Mouse (Mus musculus): ENCODE measurements around the gene Cyb5r1.
A peak's percentile ranks its signal among the peaks of the same experiment; 100 is the strongest.
"Not testable (repeated sequence)": the region's sequence is repeated elsewhere in the genome, so short reads cannot be mapped to it uniquely, and the experiment has no call there.

The Cyb5r1 gene

DNA sequence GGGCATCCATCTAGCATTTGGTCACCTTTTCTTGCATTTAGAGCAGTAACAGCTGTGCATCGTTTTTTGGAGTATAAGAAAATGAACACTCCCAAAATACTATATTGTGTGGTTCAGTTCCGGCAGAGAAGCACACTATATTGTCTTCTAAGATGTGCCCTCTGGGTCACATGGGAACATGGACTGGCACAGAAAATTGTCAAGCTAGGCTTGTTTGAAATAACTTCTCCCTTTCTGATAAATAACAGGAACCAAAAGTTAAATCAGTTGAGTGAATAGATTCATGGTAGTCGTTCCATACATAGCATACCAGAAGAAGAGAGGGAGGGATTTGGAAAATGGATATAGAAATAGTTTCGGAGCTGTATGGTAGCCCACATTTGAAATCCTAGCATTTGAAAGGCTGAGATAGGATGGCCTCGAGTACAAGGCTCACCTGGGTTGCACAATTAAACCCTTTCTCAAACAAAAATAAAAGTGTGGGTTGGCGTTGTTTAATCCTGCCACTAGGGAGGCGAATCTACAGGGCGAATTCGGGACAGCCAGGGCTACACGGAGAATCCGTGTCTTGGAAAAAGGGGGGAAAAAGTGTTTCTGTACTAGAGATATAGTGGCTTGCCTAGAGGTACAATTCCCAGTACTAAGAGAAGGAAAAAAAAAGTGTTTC, 9.3 kb downstream of the Cyb5r1 start:
- no peak for DNase-seq (ENCODE audit: inconsistent ontology term)

DNA sequence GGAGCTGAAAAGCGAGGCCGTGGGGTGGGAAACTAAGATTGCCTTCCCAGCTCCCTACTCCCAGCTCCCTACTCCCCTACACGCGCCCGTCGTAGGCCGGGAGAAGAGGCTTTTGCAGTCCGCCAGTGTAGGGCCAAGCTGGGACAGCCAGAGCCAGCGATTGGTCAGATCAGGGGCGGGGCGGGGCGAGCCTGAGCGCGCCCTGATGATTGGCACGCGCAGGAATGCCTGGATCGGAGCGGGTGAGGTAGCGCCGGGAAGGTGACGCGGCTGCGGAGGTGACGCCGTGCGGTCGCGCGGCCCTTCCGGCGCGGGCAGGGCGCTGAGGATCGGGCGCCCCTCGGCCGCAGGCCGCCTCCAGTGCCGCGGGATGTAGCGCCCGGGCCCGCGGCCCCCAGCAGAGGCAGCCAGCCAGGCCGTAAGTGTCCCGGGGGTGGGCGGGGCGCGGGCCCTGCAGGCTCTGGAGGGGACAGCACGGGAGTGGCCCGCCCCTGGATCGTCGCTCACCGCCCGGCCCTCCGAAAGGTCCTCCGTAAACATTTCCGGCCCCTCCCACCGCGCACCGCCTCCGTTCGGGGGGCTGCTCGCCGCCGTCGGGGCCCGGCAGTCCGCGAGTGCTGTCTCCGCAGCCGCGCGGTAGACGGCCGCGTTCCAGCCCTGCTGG, 9.9 kb downstream of the Cyb5r1 start, which contains the start of gene Adipor1:
Gene Adipor1 (plus strand): TSS at position 211 of the 664 bp plus-strand sequence.
- peak; percentile 99 for DNase-seq (ENCODE audit: inconsistent ontology term)

DNA sequence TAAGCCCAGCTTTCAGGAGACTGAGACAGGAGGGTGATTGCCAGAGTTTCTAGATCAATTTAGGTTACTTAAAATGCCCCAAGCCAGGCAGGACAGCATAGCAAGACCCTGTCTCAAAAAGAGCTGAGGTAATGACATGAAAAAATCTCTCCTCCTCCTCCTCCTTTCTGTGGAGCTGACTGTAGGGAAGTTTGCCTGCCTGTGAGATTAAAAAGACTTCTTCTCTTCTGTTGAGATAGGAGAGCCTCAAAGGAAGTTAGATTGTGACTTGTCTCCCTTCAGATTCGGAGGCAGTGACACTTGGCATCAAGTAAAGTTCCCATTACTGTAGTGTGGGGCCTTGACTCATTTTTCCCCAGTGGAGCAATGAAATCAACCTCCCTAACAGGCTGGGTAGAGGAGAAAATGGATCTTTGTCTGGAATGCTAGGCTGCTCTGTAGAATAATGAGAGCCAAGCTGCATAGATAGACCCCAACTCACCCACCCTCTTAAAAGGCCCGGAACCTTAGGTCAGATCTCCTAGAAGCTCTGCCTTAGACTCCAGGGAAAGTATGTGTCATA, 13.1 kb downstream of the Cyb5r1 start:
- DNase-seq (ENCODE audit: inconsistent ontology term) = peak; percentile 30

DNA sequence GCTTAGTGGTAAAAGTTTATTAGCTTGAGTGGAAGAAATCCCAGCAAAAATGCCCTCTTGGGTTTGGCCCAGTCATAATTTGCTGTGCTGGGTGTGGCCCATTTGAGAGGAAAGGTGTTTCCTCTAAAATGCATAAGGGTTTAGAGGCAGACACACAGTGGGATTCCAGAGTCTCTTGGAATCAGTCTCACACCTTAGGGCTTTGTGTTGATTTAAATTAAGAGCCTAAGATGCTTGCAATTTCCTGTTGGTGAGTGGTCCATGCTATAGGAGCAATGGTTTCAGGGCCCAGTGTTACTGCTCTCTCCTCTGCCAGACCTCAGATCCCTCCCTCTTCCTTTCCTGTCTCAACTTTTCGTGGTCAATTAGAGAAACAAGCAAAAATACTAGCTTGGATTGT, 13.8 kb downstream of the Cyb5r1 start:
- DNase-seq (ENCODE audit: inconsistent ontology term) = no peak

DNA sequence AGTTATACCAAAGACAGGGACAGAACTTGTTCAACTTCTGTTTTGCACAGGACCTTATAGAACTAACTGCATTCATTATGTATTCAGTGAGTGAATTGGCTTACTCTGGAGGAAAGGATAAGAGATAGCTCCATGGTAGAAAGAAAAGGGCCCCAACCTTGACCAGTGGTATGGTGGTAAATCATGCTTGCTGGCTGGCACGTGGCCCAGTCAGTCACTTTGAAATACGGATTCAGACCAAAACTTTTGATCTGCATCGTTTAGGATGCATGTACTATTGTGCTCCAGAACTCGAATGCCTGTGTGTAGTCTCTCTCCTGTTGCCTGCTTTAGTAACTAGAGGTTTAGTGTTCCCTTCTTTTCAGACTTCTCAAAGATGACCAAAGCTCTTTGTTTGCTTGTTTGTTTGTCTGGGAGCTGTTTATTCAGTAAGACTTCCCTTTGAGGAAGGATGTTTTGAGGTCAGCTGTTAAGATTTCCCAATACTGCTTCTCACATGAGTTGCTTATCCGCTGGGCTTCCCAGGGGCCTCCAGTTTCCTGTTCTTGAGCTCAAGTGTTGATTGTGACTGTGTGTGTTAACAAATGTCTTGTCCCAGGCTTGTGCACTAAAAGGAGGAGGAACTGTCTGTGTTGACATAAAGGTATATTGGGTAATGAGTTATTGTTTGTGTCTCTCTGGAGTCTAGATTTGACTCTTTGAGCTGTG, 14.5 kb downstream of the Cyb5r1 start:
- DNase-seq (ENCODE audit: inconsistent ontology term) = no peak

GRCm38 (mm10) chr1:134423911-134424310, 18.6 kb downstream of the Cyb5r1 start:
- DNase-seq (ENCODE audit: inconsistent ontology term) = no peak

- DNase-seq (ENCODE audit: inconsistent ontology term) = no peak
These were observed 20.9 kb downstream of the Cyb5r1 start for GRCm38 (mm10) chr1:134426289-134426688.

- no peak for DNase-seq (ENCODE audit: inconsistent ontology term)
These were observed 27.6 kb downstream of the Cyb5r1 start for GRCm38 (mm10) chr1:134433002-134433401.

GRCm38 (mm10) chr1:134433473-134433872, 28.1 kb downstream of the Cyb5r1 start:
- no peak for DNase-seq (ENCODE audit: inconsistent ontology term)

- DNase-seq (ENCODE audit: inconsistent ontology term) = peak; percentile 21
These were observed 30.1 kb downstream of the Cyb5r1 start for GRCm38 (mm10) chr1:134435414-134435813.

GRCm38 (mm10) chr1:134440437-134440836, 35.1 kb downstream of the Cyb5r1 start:
- no peak for DNase-seq (ENCODE audit: inconsistent ontology term)

- DNase-seq (ENCODE audit: inconsistent ontology term) = not testable (repeated sequence)
These were observed 36.4 kb downstream of the Cyb5r1 start for GRCm38 (mm10) chr1:134441737-134442136.

DNA sequence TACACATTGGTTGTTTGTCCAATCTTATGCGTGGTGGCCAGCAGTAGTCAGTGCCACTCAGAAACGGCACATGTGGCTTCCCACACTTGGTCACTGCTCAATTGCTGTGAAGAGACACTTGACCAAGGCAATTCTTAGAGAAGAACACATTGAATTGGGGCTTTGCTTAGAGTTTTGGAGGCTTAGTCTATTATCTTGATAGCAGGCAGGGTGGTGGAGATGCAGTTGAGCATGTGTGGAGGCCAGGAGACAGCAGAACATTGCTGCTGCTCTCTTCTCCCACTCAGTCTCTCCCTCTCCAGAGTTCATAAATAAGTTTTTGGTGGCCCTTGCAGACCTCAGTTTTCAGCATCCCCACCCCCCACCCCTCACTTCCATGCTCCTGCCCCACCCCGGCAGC, 37.0 kb downstream of the Cyb5r1 start:
- DNase-seq (ENCODE audit: inconsistent ontology term) = no peak

DNA sequence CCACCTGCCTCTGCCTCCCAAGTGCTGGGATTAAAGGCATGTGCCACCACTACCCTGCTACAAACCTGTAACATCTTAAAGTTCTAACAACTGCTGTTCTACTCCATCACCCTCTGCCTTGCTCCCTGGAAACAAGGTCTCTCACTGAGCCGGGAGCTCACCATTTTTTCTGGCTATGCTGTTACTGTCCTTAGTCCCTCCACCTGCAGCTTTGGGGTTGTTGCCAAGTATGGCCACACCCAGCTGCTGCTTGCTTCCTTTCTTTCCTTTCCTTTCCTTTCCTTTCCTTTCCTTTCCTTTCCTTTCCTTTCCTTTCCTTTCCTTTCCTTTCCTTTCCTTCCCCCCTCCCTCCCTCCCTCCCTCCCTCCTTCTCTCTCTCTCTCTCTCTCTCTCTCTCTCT, 37.9 kb downstream of the Cyb5r1 start:
- DNase-seq (ENCODE audit: inconsistent ontology term) = not testable (repeated sequence)

DNA sequence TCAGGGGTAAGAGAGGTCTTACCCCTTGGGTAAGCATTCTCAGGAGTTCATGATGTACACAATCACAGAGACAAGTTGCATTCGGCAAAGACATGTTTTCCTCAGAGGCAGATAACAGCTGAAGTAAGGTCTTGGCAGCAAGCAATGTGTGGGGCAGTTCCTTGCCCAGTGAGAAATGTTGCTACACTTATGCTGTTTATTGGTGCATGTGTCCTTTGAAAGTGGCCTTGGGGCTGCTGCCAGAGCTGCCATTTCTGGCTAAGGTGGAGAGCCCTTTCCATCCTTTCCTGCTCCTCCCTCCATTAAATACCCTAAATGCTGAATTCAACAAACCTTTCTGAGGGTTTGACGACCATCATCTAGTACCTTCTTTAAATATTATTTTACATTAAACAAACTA, 40.1 kb downstream of the Cyb5r1 start:
- DNase-seq (ENCODE audit: inconsistent ontology term) = no peak

- DNase-seq (ENCODE audit: inconsistent ontology term) = not testable (repeated sequence)
These were observed 43.2 kb downstream of the Cyb5r1 start for GRCm38 (mm10) chr1:134448537-134448936.

- no peak for DNase-seq (ENCODE audit: inconsistent ontology term)
These were observed 44.8 kb downstream of the Cyb5r1 start for GRCm38 (mm10) chr1:134450201-134450600.

DNA sequence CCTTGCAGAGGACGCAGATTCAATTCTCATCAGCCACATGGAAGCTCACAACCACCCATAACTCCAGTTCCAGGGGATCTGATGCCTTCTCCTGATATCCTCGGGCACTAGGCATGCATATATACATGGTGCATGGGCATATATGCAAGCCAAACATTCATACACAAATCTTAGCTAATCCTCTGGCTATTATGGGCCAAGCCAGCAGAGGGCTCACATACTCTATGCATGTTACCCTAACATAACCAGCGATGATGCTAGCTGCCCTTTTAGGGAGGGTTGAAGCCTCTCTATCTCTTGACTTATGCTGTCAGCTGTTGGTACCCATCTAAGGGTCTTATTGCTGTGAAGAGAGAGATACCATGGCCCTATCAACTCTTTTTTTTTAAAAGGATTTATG, 45.6 kb downstream of the Cyb5r1 start:
- DNase-seq (ENCODE audit: inconsistent ontology term) = peak; percentile 8

DNA sequence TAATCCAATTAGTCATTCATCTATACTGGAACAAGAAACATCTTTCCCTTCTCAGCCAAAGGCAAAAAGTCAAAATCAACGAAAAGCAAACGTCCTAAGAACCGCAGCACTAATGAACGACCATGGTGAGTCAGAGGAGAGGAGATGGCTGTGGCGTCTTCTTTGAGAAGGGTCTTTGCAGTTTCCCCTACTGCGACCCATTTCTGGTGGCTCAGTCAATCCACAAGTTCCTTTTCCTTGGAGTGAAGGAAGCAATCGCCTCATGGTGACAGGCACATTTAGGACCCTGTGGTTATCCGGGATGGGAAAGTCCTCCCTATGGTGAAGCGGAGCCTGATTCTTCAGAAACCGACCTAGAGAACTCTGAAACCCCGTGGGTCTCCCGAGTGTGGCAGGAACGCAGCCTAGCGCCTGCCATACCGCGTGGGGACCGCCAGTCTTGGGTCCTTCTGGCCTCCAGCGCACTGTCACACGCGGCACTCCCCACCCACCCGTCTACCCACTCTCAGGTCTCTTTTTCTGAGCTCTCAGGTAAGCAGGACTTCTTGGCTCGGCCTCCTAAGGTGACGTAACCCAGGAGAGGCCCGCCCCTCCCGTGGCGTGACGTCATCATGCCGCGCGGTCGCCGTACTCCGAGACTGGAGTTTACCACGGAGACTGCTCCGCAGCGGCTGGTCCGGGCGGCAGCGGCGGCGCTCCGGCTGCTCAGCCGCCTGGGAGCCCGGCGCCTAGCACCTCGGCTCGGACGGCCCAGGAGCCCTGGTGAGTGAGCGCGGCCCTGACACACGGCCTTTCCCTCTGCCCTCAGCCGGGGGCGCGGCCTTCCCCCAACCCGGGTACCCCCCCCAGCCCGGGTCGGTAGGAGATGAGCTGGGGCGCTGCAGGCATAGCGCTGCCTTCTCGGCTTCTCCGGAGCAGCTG, 49.8 kb downstream of the Cyb5r1 start, which contains the start of gene Klhl12:
Gene Klhl12 (plus strand): TSS at position 628 of the 921 bp plus-strand sequence.
- DNase-seq (ENCODE audit: inconsistent ontology term) = peak; percentile 93

- peak; percentile 6 for DNase-seq (ENCODE audit: inconsistent ontology term)
These were observed 50.7 kb downstream of the Cyb5r1 start for GRCm38 (mm10) chr1:134456060-134456459.

DNA sequence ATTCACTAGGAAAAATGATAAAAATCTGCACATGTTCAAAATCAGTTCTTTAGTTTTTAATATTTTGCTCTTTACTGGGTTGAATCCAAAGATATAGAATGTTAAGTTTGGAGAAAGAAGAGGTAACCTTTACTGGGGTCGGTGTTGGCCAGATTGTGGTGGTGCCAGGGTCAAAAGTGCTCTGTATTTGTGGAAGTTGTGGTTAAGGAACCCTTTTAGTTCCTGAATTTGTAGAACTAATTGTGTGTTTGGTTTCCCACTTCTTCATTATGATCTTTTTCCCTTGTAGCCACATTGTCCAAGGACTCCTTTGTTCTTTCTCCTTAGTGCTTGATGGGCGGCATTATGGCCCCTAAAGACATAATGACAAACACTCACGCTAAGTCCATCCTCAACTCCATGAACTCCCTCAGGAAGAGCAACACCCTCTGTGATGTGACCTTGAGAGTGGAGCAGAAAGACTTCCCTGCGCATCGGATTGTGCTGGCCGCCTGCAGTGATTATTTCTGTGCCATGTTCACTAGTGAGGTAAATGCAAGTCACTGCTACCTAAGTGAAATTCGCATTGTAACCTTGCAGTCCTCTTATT, 52.9 kb downstream of the Cyb5r1 start:
- DNase-seq (ENCODE audit: inconsistent ontology term) = no peak

Measured in Muller cell, postnatal 12 days (primary cell).